Mouse (Mus musculus) heart, embryonic 16.5 days (tissue): ENCODE results near the gene Abcd4. TPM values are rescaled to one million over a fixed set of nuclear protein-coding genes. Genes with fewer than 3 reads are reported as not detected.
A peak's percentile ranks its signal among the peaks of the same experiment; 100 is the strongest.

ENCODE experiments used
- ATAC-seq: fragments of 200-750 bp; cut with Nextera tagmentation; replicated peaks from 2 replicates; pipeline ENCODE4 v1.8.0; 2017; ENCODE audit warnings: moderate number of reproducible peaks; ENCODE audit not compliant: insufficient read depth, low FRiP score; ENCODE audit errors: extremely low read depth
- H3K27ac ChIP-seq: fragments of 300-500 bp; sonication (generic); 2 replicates; pipeline ENCODE4 v1.5.1; 2014; ENCODE audit warnings: mild to moderate bottlenecking, low read length, control low read depth, moderate library complexity
- H3K27me3 ChIP-seq: fragments of 300-500 bp; sonication (generic); 2 replicates; pipeline ENCODE4 v1.6.1; 2014; ENCODE audit warnings: low read length, mixed read lengths; ENCODE audit not compliant: control insufficient read depth, insufficient read depth
- H3K36me3 ChIP-seq: fragments of 300-500 bp; sonication (generic); 2 replicates; pipeline ENCODE4 v1.6.1; 2014; ENCODE audit not compliant: control insufficient read depth, insufficient read depth
- H3K4me1 ChIP-seq: fragments of 300-500 bp; sonication (generic); 2 replicates; pipeline ENCODE4 v1.6.1; 2014; ENCODE audit warnings: low read length, mixed read lengths; ENCODE audit not compliant: control insufficient read depth, insufficient read depth
- H3K4me2 ChIP-seq: fragments of 300-500 bp; sonication (generic); 2 replicates; pipeline ENCODE4 v1.6.1; 2014; ENCODE audit warnings: low read depth, mild to moderate bottlenecking, control low read depth, low read length
- H3K4me3 ChIP-seq: fragments of 300-500 bp; sonication (generic); 2 replicates; pipeline ENCODE4 v1.5.1; 2014; ENCODE audit warnings: mild to moderate bottlenecking, control low read depth, low read length
- H3K9ac ChIP-seq: fragments of 300-500 bp; sonication (generic); 2 replicates; pipeline ENCODE4 v1.6.1; 2014; ENCODE audit warnings: low read length, control low read depth
- H3K9me3 ChIP-seq: fragments of 300-500 bp; sonication (generic); replicated peaks from 2 replicates; pipeline ENCODE4 v1.6.1; 2016; ENCODE audit warnings: low read length; ENCODE audit not compliant: control insufficient read depth
- WGBS: fragments of 180-500 bp; shearing (Covaris S2); extraction: QIAGEN DNeasy Blood & Tissue Kit; methylation state at CpG from one replicate; pipeline ENCODE4 v1.1.7; 2014; 5-methylcytosine and 5-hydroxymethylcytosine counted together
- polyA plus RNA-seq: library from polyadenylated mRNA; unstranded; fragments of >200 nt; fragmentation: Nextera tagmentation; extraction: Ambion mirVana; gene quantifications from 2 replicates; pipeline ENCODE4 v1.2.1, GENCODE M21; 2015

The Abcd4 gene
- polyA plus RNA-seq, 1 experiment from 2014 or later, result 11.7 TPM

- H3K4me2 ChIP-seq, result peak overlapping the region; percentile 66
- H3K4me1 ChIP-seq, result no peaks in the 10 kb centered on the region; the same call in 1 of the 2 replicates
- H3K36me3 ChIP-seq, result no peaks in the 10 kb centered on the region
- H3K27ac ChIP-seq, result no peak overlapping the region
- peak overlapping the region; percentile 63 for H3K9ac ChIP-seq
- H3K4me3 ChIP-seq, result peak overlapping the region; percentile 81
- 0 out of 2 replicates have a peak, but pooled peaks have one; percentile 49 for ATAC-seq
- no peaks in the 10 kb centered on the region for H3K9me3 ChIP-seq
- 8% methylated on average over 10 of the region's 10 CpGs for WGBS
- no peaks in the 10 kb centered on the region for H3K27me3 ChIP-seq
Measured at GRCm38 (mm10) chr12:84617663-84618062, 450 bp upstream of the Abcd4 start.

GRCm38 (mm10) chr12:84614524-84614923 lies 2.7 kb downstream of the Abcd4 start:
- Histone ChIP-seq H3K4me3 (no peak overlapping the region), H3K27ac (no peak overlapping the region), H3K36me3 (no peaks in the 10 kb centered on the region), H3K4me1 (no peaks in the 10 kb centered on the region; the same call in 1 of the 2 replicates), H3K9ac (no peak overlapping the region), H3K27me3 (no peaks in the 10 kb centered on the region), H3K9me3 (no peaks in the 10 kb centered on the region), H3K4me2 (no peak overlapping the region)
- ATAC-seq, result no peak
- 53% methylated on average over 7 of the region's 7 CpGs for WGBS

GRCm38 (mm10) chr12:84614001-84614400 lies 3.2 kb downstream of the Abcd4 start:
- H3K4me1 ChIP-seq, result no peaks in the 10 kb centered on the region; the same call in 1 of the 2 replicates
- no peak for ATAC-seq
- H3K9ac ChIP-seq, result no peak overlapping the region
- no peaks in the 10 kb centered on the region for H3K27me3 ChIP-seq
- no peaks in the 10 kb centered on the region for H3K36me3 ChIP-seq
- H3K4me2 ChIP-seq, result no peak overlapping the region
- WGBS, result 87% methylated on average over 11 of the region's 11 CpGs
- H3K9me3 ChIP-seq, result no peaks in the 10 kb centered on the region
- no peak overlapping the region for H3K27ac ChIP-seq
- H3K4me3 ChIP-seq, result no peak overlapping the region

- Histone ChIP-seq H3K9ac (no peak overlapping the region), H3K9me3 (no peaks in the 10 kb centered on the region), H3K4me1 (no peaks in the 10 kb centered on the region; the same call in 1 of the 2 replicates), H3K27me3 (no peaks in the 10 kb centered on the region), H3K4me2 (no peak overlapping the region), H3K4me3 (no peak overlapping the region), H3K27ac (no peak overlapping the region), H3K36me3 (no peaks in the 10 kb centered on the region)
- 61% methylated on average over 8 of the region's 8 CpGs for WGBS
- no peak for ATAC-seq
Measured at GRCm38 (mm10) chr12:84612518-84612917, 4.7 kb downstream of the Abcd4 start.

- H3K4me1 ChIP-seq, result no peaks in the 10 kb centered on the region; the same call in 1 of the 2 replicates
- 84% methylated on average over 10 of the region's 10 CpGs for WGBS
Measured at GRCm38 (mm10) chr12:84611718-84612117, 5.5 kb downstream of the Abcd4 start.

GRCm38 (mm10) chr12:84605860-84606259 lies 11.4 kb downstream of the Abcd4 start:
- WGBS, result 74% methylated on average over 7 of the region's 7 CpGs

More at GRCm38 (mm10) chr12:84611718-84612117, 5.5 kb downstream of the Abcd4 start:
- H3K36me3 ChIP-seq, result no peaks in the 10 kb centered on the region
- ATAC-seq, result no peak
- no peak overlapping the region for H3K9ac ChIP-seq
- H3K27me3 ChIP-seq, result no peaks in the 10 kb centered on the region
- no peaks in the 10 kb centered on the region for H3K9me3 ChIP-seq
- H3K4me2 ChIP-seq, result no peak overlapping the region
- no peak overlapping the region for H3K27ac ChIP-seq
- H3K4me3 ChIP-seq, result no peak overlapping the region

GRCm38 (mm10) chr12:84604001-84604400 lies 13.2 kb downstream of the Abcd4 start:
- Histone ChIP-seq H3K36me3 (no peaks in the 10 kb centered on the region), H3K4me3 (no peak overlapping the region), H3K27ac (no peak overlapping the region), H3K4me2 (no peak overlapping the region), H3K9me3 (no peaks in the 10 kb centered on the region), H3K9ac (no peak overlapping the region), H3K27me3 (no peaks in the 10 kb centered on the region), H3K4me1 (no peaks in the 10 kb centered on the region)
- ATAC-seq, result no peak
- WGBS, result 85% methylated on average over 6 of the region's 7 CpGs

More at GRCm38 (mm10) chr12:84605860-84606259, 11.4 kb downstream of the Abcd4 start:
- ATAC-seq, result no peak
- Histone ChIP-seq H3K27ac (no peak overlapping the region), H3K4me3 (no peak overlapping the region), H3K27me3 (no peaks in the 10 kb centered on the region), H3K4me1 (no peaks in the 10 kb centered on the region), H3K9me3 (no peaks in the 10 kb centered on the region), H3K4me2 (no peak overlapping the region), H3K36me3 (no peaks in the 10 kb centered on the region), H3K9ac (no peak overlapping the region)

GRCm38 (mm10) chr12:84598324-84598723 lies 18.9 kb downstream of the Abcd4 start:
- WGBS, result 15% methylated on average over 8 of the region's 8 CpGs
- ATAC-seq, result no peak
- Histone ChIP-seq H3K9ac (no peak overlapping the region), H3K27ac (no peak overlapping the region), H3K4me1 (no peaks in the 10 kb centered on the region), H3K36me3 (no peaks in the 10 kb centered on the region), H3K9me3 (no peaks in the 10 kb centered on the region), H3K4me2 (no peak overlapping the region), H3K27me3 (peaks cover 8% of the 10 kb centered on the region; the same call in 1 of the 2 replicates), H3K4me3 (no peak overlapping the region)

GRCm38 (mm10) chr12:84589825-84590761 lies 27.1 kb downstream of the Abcd4 start:
- Histone ChIP-seq H3K36me3 (no peaks in the 10 kb centered on the region), H3K4me1 (no peaks in the 10 kb centered on the region), H3K9ac (peak overlapping the region; percentile 75), H3K4me3 (peak overlapping the region; percentile 67), H3K9me3 (no peaks in the 10 kb centered on the region), H3K4me2 (peak overlapping the region; percentile 100), H3K27me3 (no peaks in the 10 kb centered on the region), H3K27ac (no peak overlapping the region)
- 1% methylated on average over 54 of the region's 54 CpGs for WGBS
- ATAC-seq, result no peak
